Mouse (Mus musculus): ENCODE results near the gene Galnt3. TPM values are rescaled to one million over a fixed set of nuclear protein-coding genes. Genes with fewer than 3 reads are reported as not detected.

Gene Galnt3
- polyA plus RNA-seq, 1 experiment from 2014 or later = 13.0 TPM

DNA sequence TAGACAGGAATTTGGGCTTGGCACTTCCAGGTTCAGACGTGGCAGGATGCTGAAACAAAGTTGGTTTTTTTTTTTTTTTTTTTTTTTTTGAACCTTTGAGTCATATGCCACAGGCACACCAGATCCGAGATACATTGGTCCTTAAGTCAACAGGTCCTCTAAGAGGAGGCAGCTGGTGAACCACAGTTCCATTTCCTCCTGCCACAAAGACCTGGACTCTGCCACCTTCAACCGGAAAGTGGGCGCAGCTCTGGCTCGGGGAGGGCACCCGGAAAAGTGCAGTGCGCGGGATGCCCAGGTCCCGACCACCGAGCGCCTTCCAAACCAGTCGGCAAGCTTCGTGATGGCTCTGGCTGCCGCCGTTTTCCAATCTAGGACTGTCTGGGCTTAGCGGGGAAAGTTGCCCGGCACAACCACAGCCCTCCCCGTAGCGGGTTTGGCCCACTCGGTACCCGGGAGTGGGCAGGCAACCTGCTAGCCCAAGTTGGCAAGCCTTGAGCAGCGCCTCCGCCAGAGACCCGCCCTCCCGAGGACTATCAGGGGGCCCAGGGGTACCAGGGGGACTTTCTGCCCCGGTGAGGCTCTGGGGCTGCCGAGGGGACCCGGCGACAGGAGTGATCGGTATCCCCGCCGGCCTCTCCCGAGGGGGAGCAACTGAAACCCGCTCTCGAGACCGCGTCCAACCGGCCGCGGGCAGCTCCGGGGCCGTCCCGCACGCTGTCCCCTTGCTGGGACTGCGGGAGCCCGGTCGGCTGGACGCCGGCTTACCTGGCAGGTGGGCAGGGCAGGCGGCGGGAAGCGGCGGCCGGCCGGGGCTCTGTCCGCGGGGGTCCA is 821 bp downstream of the Galnt3 start:
- under 1% methylated on average over 53 of the region's 57 CpGs for WGBS

GRCm38 (mm10) chr2:66117686-66118085 is 7.1 kb downstream of the Galnt3 start:
- H3K4me3 ChIP-seq (ENCODE audit: low read length) = no peak overlapping the region
- no peak overlapping the region for H3K4me2 ChIP-seq (ENCODE audit: low read depth, low read length)
- ATAC-seq = no peak
- no peaks in the 10 kb centered on the region for H3K27me3 ChIP-seq (replicated peaks; ENCODE audit: control insufficient read depth, insufficient read depth, low read length)
- no peak overlapping the region for H3K27ac ChIP-seq (ENCODE audit: low read length)
- no peaks in the 10 kb centered on the region for H3K9me3 ChIP-seq (ENCODE audit: control insufficient read depth, low read length)
- H3K36me3 ChIP-seq (ENCODE audit: control insufficient read depth, insufficient read depth, low read length) = no peaks in the 10 kb centered on the region
- no peak overlapping the region for H3K9ac ChIP-seq (ENCODE audit: low read depth, low read length)
- 75% methylated on average over 3 of the region's 3 CpGs for whole genome bisulfite sequencing
- H3K4me1 ChIP-seq (ENCODE audit: control insufficient read depth, insufficient read depth, low read length) = no peaks in the 10 kb centered on the region

More for the DNA sequence above, 821 bp downstream of the Galnt3 start:
- H3K4me3 ChIP-seq (ENCODE audit: low read length) = peak overlapping the region; percentile 81
- H3K27me3 ChIP-seq (replicated peaks; ENCODE audit: control insufficient read depth, insufficient read depth, low read length) = no peaks in the 10 kb centered on the region
- H3K9me3 ChIP-seq (ENCODE audit: control insufficient read depth, low read length) = no peaks in the 10 kb centered on the region
- ATAC-seq = peak; percentile 82
- H3K4me1 ChIP-seq (ENCODE audit: control insufficient read depth, insufficient read depth, low read length) = no peaks in the 10 kb centered on the region
- H3K9ac ChIP-seq (ENCODE audit: low read depth, low read length) = peak overlapping the region; percentile 80
- H3K27ac ChIP-seq (ENCODE audit: low read length) = no peak overlapping the region; the same call in none of the 2 replicates
- H3K4me2 ChIP-seq (ENCODE audit: low read depth, low read length) = peak overlapping the region; percentile 99
- H3K36me3 ChIP-seq (ENCODE audit: control insufficient read depth, insufficient read depth, low read length) = no peaks in the 10 kb centered on the region

DNA sequence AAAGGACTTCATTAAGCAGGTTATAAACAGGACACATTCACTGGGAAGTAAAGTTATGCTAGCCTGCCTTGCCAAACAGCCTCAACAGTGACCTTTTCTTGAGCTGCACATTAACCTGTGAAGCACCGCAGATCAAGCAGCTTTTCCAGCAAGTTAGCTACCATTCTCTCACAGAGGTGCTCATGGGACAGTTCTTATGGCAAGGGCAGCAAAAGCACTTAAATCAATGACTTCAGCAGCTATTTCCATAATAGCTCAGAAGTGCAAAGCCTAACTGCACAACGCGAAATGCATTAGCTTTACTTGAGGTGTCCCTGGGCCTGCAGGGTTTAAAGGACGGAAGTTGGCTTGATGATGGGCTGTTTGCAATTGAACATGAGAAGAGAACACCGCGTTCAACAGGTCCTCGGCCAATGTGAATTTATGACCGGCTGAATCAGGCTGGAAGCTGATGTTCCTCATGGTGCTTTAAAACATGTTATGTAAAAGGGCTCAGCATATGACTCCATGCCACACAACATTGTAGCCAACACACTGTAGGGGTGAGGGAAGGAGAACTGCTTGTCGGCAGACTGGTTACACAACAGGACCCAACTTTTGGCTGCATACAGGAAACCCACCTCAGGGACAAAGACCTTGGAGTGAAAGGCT is 16.8 kb downstream of the Galnt3 start:
- H3K27ac ChIP-seq (ENCODE audit: low read length) = no peak overlapping the region

GRCm38 (mm10) chr2:66103740-66104436 is 20.9 kb downstream of the Galnt3 start:
- H3K27ac ChIP-seq (ENCODE audit: low read length) = no peak overlapping the region
- no peak overlapping the region for H3K4me2 ChIP-seq (ENCODE audit: low read depth, low read length)
- no peaks in the 10 kb centered on the region for H3K27me3 ChIP-seq (replicated peaks; ENCODE audit: control insufficient read depth, insufficient read depth, low read length)
- H3K9ac ChIP-seq (ENCODE audit: low read depth, low read length) = no peak overlapping the region
- peak; percentile 94 for ATAC-seq
- H3K9me3 ChIP-seq (ENCODE audit: control insufficient read depth, low read length) = no peaks in the 10 kb centered on the region
- WGBS = 36% methylated on average over 10 of the region's 10 CpGs
- H3K4me1 ChIP-seq (ENCODE audit: control insufficient read depth, insufficient read depth, low read length) = peaks cover 2% of the 10 kb centered on the region; the same call in 1 of the 2 replicates
- no peak overlapping the region for H3K4me3 ChIP-seq (ENCODE audit: low read length)
- no peaks in the 10 kb centered on the region for H3K36me3 ChIP-seq (ENCODE audit: control insufficient read depth, insufficient read depth, low read length)

More for the DNA sequence above, 16.8 kb downstream of the Galnt3 start:
- H3K4me3 ChIP-seq (ENCODE audit: low read length) = no peak overlapping the region
- H3K9me3 ChIP-seq (ENCODE audit: control insufficient read depth, low read length) = no peaks in the 10 kb centered on the region
- H3K36me3 ChIP-seq (ENCODE audit: control insufficient read depth, insufficient read depth, low read length) = no peaks in the 10 kb centered on the region
- no peaks in the 10 kb centered on the region for H3K27me3 ChIP-seq (replicated peaks; ENCODE audit: control insufficient read depth, insufficient read depth, low read length)
- H3K4me1 ChIP-seq (ENCODE audit: control insufficient read depth, insufficient read depth, low read length) = peaks cover 2% of the 10 kb centered on the region; the same call in 1 of the 2 replicates
- H3K9ac ChIP-seq (ENCODE audit: low read depth, low read length) = no peak overlapping the region
- H3K4me2 ChIP-seq (ENCODE audit: low read depth, low read length) = no peak overlapping the region
- ATAC-seq = no peak
- WGBS = 93% methylated on average over 9 of the region's 9 CpGs

DNA sequence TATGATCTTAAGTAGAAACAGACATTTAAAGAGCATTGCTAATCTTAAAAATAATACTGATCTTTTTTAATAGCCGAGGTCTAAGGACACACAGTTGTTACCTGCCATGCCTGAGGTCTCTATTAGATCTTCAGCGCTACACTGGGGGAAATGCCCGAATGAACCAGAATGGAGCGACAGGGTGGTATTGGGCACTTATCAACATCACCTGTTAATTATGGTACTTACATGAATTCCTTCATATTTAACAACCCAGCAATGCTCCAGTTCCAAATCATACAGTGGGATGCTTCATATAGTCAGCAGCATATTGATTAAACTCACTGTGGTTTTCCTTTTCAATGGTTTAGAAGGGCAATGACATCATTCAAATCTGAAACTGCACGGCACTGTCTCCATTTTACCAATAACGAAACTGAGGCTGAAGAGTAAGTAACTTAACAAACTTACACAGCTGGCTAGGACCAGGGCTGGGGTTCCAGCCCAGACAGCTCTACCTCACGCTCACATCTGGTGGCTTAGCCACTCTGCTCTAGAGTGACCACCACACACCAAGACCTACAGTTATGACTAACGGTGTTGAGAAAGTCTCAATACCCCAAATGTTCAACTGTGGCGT is 23.0 kb downstream of the Galnt3 start:
- no peak overlapping the region for H3K4me2 ChIP-seq (ENCODE audit: low read depth, low read length)
- H3K4me1 ChIP-seq (ENCODE audit: control insufficient read depth, insufficient read depth, low read length) = peaks cover 2% of the 10 kb centered on the region; the same call in 1 of the 2 replicates

GRCm38 (mm10) chr2:66100671-66101351 is 24.0 kb downstream of the Galnt3 start:
- no peak overlapping the region for H3K4me3 ChIP-seq (ENCODE audit: low read length)
- H3K4me1 ChIP-seq (ENCODE audit: control insufficient read depth, insufficient read depth, low read length) = peaks cover 2% of the 10 kb centered on the region; the same call in 1 of the 2 replicates
- H3K9me3 ChIP-seq (ENCODE audit: control insufficient read depth, low read length) = no peaks in the 10 kb centered on the region
- no peak overlapping the region for H3K27ac ChIP-seq (ENCODE audit: low read length)
- H3K27me3 ChIP-seq (replicated peaks; ENCODE audit: control insufficient read depth, insufficient read depth, low read length) = no peaks in the 10 kb centered on the region
- H3K4me2 ChIP-seq (ENCODE audit: low read depth, low read length) = no peak overlapping the region
- no peak overlapping the region for H3K9ac ChIP-seq (ENCODE audit: low read depth, low read length)
- ATAC-seq = no peak
- WGBS = 70% methylated on average over 17 of the region's 17 CpGs
- no peaks in the 10 kb centered on the region for H3K36me3 ChIP-seq (ENCODE audit: control insufficient read depth, insufficient read depth, low read length)

More for the DNA sequence above, 23.0 kb downstream of the Galnt3 start:
- Histone ChIP-seq H3K4me3 (ENCODE audit: low read length) (no peak overlapping the region), H3K27me3 (replicated peaks; ENCODE audit: control insufficient read depth, insufficient read depth, low read length) (no peaks in the 10 kb centered on the region), H3K36me3 (ENCODE audit: control insufficient read depth, insufficient read depth, low read length) (no peaks in the 10 kb centered on the region), H3K27ac (ENCODE audit: low read length) (no peak overlapping the region), H3K9me3 (ENCODE audit: control insufficient read depth, low read length) (no peaks in the 10 kb centered on the region), H3K9ac (ENCODE audit: low read depth, low read length) (no peak overlapping the region)
- no peak for ATAC-seq
- WGBS = 93% methylated on average over 9 of the region's 9 CpGs

- Histone ChIP-seq H3K9ac (ENCODE audit: low read depth, low read length) (no peak overlapping the region), H3K27me3 (replicated peaks; ENCODE audit: control insufficient read depth, insufficient read depth, low read length) (no peaks in the 10 kb centered on the region), H3K36me3 (ENCODE audit: control insufficient read depth, insufficient read depth, low read length) (no peaks in the 10 kb centered on the region), H3K27ac (ENCODE audit: low read length) (no peak overlapping the region), H3K4me1 (ENCODE audit: control insufficient read depth, insufficient read depth, low read length) (peaks cover 2% of the 10 kb centered on the region; the same call in 1 of the 2 replicates), H3K4me3 (ENCODE audit: low read length) (no peak overlapping the region), H3K4me2 (ENCODE audit: low read depth, low read length) (no peak overlapping the region), H3K9me3 (ENCODE audit: control insufficient read depth, low read length) (no peaks in the 10 kb centered on the region)
- 76% methylated on average over 7 of the region's 7 CpGs for WGBS
- no peak for ATAC-seq
Measured at GRCm38 (mm10) chr2:66100239-66100638, 24.6 kb downstream of the Galnt3 start.

- Histone ChIP-seq H3K27ac (ENCODE audit: low read length) (no peak overlapping the region), H3K4me1 (ENCODE audit: control insufficient read depth, insufficient read depth, low read length) (no peaks in the 10 kb centered on the region), H3K9me3 (ENCODE audit: control insufficient read depth, low read length) (no peaks in the 10 kb centered on the region), H3K36me3 (ENCODE audit: control insufficient read depth, insufficient read depth, low read length) (no peaks in the 10 kb centered on the region), H3K4me3 (ENCODE audit: low read length) (no peak overlapping the region), H3K9ac (ENCODE audit: low read depth, low read length) (no peak overlapping the region), H3K4me2 (ENCODE audit: low read depth, low read length) (no peak overlapping the region), H3K27me3 (replicated peaks; ENCODE audit: control insufficient read depth, insufficient read depth, low read length) (no peaks in the 10 kb centered on the region)
- WGBS = 56% methylated on average over 4 of the region's 4 CpGs
- no peak for ATAC-seq
Measured at GRCm38 (mm10) chr2:66094622-66095181, 30.1 kb downstream of the Galnt3 start.

Data from intestine, embryonic 16.5 days (tissue).